Mouse (Mus musculus): ENCODE measurements at regions not wholly inside any gene's neighbourhood (a gene's known extent, or its start where the extent isn't known, plus 50 kb on each side); places are given as distances from the start of the nearest gene placed in this dataset.

- H3K4me2 ChIP-seq (ENCODE audit: low read depth): no peak overlapping the region
- 45% methylated on average over 13 of the region's 14 CpGs for WGBS
Measured at GRCm38 (mm10) chr5:148640523-148640922, 87.9 kb upstream of the Ubl3 start.

GRCm38 (mm10) chr5:148634919-148635356 lies 82.3 kb upstream of the Ubl3 start:
- DNase-seq (ENCODE audit: low spot score) (no peak), ATAC-seq (ENCODE audit: insufficient read depth, low FRiP score, low TSS enrichment) (no peak)
- no peak overlapping the region for H3K27ac ChIP-seq (ENCODE audit: low read depth, low read length)
- no peak overlapping the region for H3K9ac ChIP-seq (ENCODE audit: low read length)
- WGBS: 77% methylated on average over 11 of the region's 11 CpGs
- no peak overlapping the region for H3K4me2 ChIP-seq (ENCODE audit: low read depth)
- H3K4me3 ChIP-seq (ENCODE audit: low read depth, low read length): no peak overlapping the region
- H3K9me3 ChIP-seq (ENCODE audit: control insufficient read depth, low read length): no peaks in the 10 kb centered on the region
- no peaks in the 10 kb centered on the region for H3K36me3 ChIP-seq (ENCODE audit: control insufficient read depth, insufficient read depth, low read length)
- no peaks in the 10 kb centered on the region for H3K4me1 ChIP-seq (ENCODE audit: control insufficient read depth, insufficient read depth, low read length)
- H3K27me3 ChIP-seq (ENCODE audit: control insufficient read depth, insufficient read depth, low read length): no peaks in the 10 kb centered on the region

More at GRCm38 (mm10) chr5:148640523-148640922, 87.9 kb upstream of the Ubl3 start:
- no peak overlapping the region for H3K9ac ChIP-seq (ENCODE audit: low read length)
- DNase-seq (ENCODE audit: low spot score) (no peak), ATAC-seq (ENCODE audit: insufficient read depth, low FRiP score, low TSS enrichment) (no peak)
- no peak overlapping the region for H3K27ac ChIP-seq (ENCODE audit: low read depth, low read length)
- H3K36me3 ChIP-seq (ENCODE audit: control insufficient read depth, insufficient read depth, low read length): no peaks in the 10 kb centered on the region
- H3K4me3 ChIP-seq (ENCODE audit: low read depth, low read length): no peak overlapping the region
- H3K9me3 ChIP-seq (ENCODE audit: control insufficient read depth, low read length): no peaks in the 10 kb centered on the region
- H3K4me1 ChIP-seq (ENCODE audit: control insufficient read depth, insufficient read depth, low read length): no peaks in the 10 kb centered on the region
- H3K27me3 ChIP-seq (ENCODE audit: control insufficient read depth, insufficient read depth, low read length): no peaks in the 10 kb centered on the region

GRCm38 (mm10) chr5:148633999-148634398 lies 81.4 kb upstream of the Ubl3 start:
- ATAC-seq (ENCODE audit: insufficient read depth, low FRiP score, low TSS enrichment) (no peak), DNase-seq (ENCODE audit: low spot score) (no peak)
- Histone ChIP-seq H3K27ac (ENCODE audit: low read depth, low read length) (no peak overlapping the region), H3K9ac (ENCODE audit: low read length) (no peak overlapping the region), H3K4me3 (ENCODE audit: low read depth, low read length) (no peak overlapping the region), H3K9me3 (ENCODE audit: control insufficient read depth, low read length) (no peaks in the 10 kb centered on the region), H3K27me3 (ENCODE audit: control insufficient read depth, insufficient read depth, low read length) (no peaks in the 10 kb centered on the region), H3K4me2 (ENCODE audit: low read depth) (no peak overlapping the region), H3K36me3 (ENCODE audit: control insufficient read depth, insufficient read depth, low read length) (no peaks in the 10 kb centered on the region), H3K4me1 (ENCODE audit: control insufficient read depth, insufficient read depth, low read length) (no peaks in the 10 kb centered on the region)
- WGBS: 74% methylated on average over 5 of the region's 5 CpGs

- Histone ChIP-seq H3K36me3 (ENCODE audit: control insufficient read depth, insufficient read depth, low read length) (no peaks in the 10 kb centered on the region), H3K4me3 (ENCODE audit: low read depth, low read length) (no peak overlapping the region), H3K4me2 (ENCODE audit: low read depth) (no peak overlapping the region), H3K9me3 (ENCODE audit: control insufficient read depth, low read length) (no peaks in the 10 kb centered on the region), H3K27ac (ENCODE audit: low read depth, low read length) (no peak overlapping the region), H3K4me1 (ENCODE audit: control insufficient read depth, insufficient read depth, low read length) (no peaks in the 10 kb centered on the region), H3K27me3 (ENCODE audit: control insufficient read depth, insufficient read depth, low read length) (no peaks in the 10 kb centered on the region), H3K9ac (ENCODE audit: low read length) (0 out of 2 replicates have a peak overlapping the region, but pooled peaks have one; percentile 1)
- DNase-seq (ENCODE audit: low spot score) (no peak), ATAC-seq (ENCODE audit: insufficient read depth, low FRiP score, low TSS enrichment) (no peak)
- WGBS: 90% methylated on average over 6 of the region's 6 CpGs
Measured at GRCm38 (mm10) chr5:148633331-148633730, 80.7 kb upstream of the Ubl3 start.

GRCm38 (mm10) chr5:148632516-148633170 lies 80.1 kb upstream of the Ubl3 start:
- Histone ChIP-seq H3K9me3 (ENCODE audit: control insufficient read depth, low read length) (no peaks in the 10 kb centered on the region), H3K36me3 (ENCODE audit: control insufficient read depth, insufficient read depth, low read length) (no peaks in the 10 kb centered on the region), H3K4me1 (ENCODE audit: control insufficient read depth, insufficient read depth, low read length) (no peaks in the 10 kb centered on the region), H3K9ac (ENCODE audit: low read length) (no peak overlapping the region), H3K27ac (ENCODE audit: low read depth, low read length) (no peak overlapping the region), H3K27me3 (ENCODE audit: control insufficient read depth, insufficient read depth, low read length) (no peaks in the 10 kb centered on the region), H3K4me3 (ENCODE audit: low read depth, low read length) (no peak overlapping the region), H3K4me2 (ENCODE audit: low read depth) (no peak overlapping the region)
- ATAC-seq (ENCODE audit: insufficient read depth, low FRiP score, low TSS enrichment) (no peak), DNase-seq (ENCODE audit: low spot score) (no peak)
- WGBS: 85% methylated on average over 11 of the region's 11 CpGs

- Histone ChIP-seq H3K9me3 (ENCODE audit: control insufficient read depth, low read length) (no peaks in the 10 kb centered on the region), H3K4me3 (ENCODE audit: low read depth, low read length) (no peak overlapping the region), H3K36me3 (ENCODE audit: control insufficient read depth, insufficient read depth, low read length) (no peaks in the 10 kb centered on the region), H3K27ac (ENCODE audit: low read depth, low read length) (no peak overlapping the region), H3K9ac (ENCODE audit: low read length) (no peak overlapping the region), H3K4me1 (ENCODE audit: control insufficient read depth, insufficient read depth, low read length) (no peaks in the 10 kb centered on the region), H3K4me2 (ENCODE audit: low read depth) (no peak overlapping the region), H3K27me3 (ENCODE audit: control insufficient read depth, insufficient read depth, low read length) (no peaks in the 10 kb centered on the region)
- no peak for ATAC-seq (ENCODE audit: insufficient read depth, low FRiP score, low TSS enrichment)
- no peak for DNase-seq (ENCODE audit: low spot score)
- WGBS: 91% methylated on average over 5 of the region's 5 CpGs
Measured at GRCm38 (mm10) chr5:148631566-148631965, 79.0 kb upstream of the Ubl3 start.

- H3K36me3 ChIP-seq (ENCODE audit: control insufficient read depth, insufficient read depth, low read length): no peaks in the 10 kb centered on the region
- H3K27me3 ChIP-seq (ENCODE audit: control insufficient read depth, insufficient read depth, low read length): no peaks in the 10 kb centered on the region
- H3K4me1 ChIP-seq (ENCODE audit: control insufficient read depth, insufficient read depth, low read length): 0 out of 2 replicates have a peak, but pooled peaks cover 2% of the 10 kb centered on the region
- no peak overlapping the region for H3K27ac ChIP-seq (ENCODE audit: low read depth, low read length)
- no peaks in the 10 kb centered on the region for H3K9me3 ChIP-seq (ENCODE audit: control insufficient read depth, low read length)
- no peak overlapping the region for H3K4me3 ChIP-seq (ENCODE audit: low read depth, low read length)
- no peak for ATAC-seq (ENCODE audit: insufficient read depth, low FRiP score, low TSS enrichment)
- DNase-seq (ENCODE audit: low spot score): no peak
- 88% methylated on average over 5 of the region's 5 CpGs for WGBS
- no peak overlapping the region for H3K4me2 ChIP-seq (ENCODE audit: low read depth)
- H3K9ac ChIP-seq (ENCODE audit: low read length): no peak overlapping the region
Measured at GRCm38 (mm10) chr5:148626014-148626413, 73.4 kb upstream of the Ubl3 start.

GRCm38 (mm10) chr5:148624649-148625405 lies 72.2 kb upstream of the Ubl3 start:
- Histone ChIP-seq H3K27ac (ENCODE audit: low read depth, low read length) (no peak overlapping the region), H3K9me3 (ENCODE audit: control insufficient read depth, low read length) (no peaks in the 10 kb centered on the region), H3K36me3 (ENCODE audit: control insufficient read depth, insufficient read depth, low read length) (no peaks in the 10 kb centered on the region), H3K9ac (ENCODE audit: low read length) (no peak overlapping the region), H3K4me1 (ENCODE audit: control insufficient read depth, insufficient read depth, low read length) (0 out of 2 replicates have a peak, but pooled peaks cover 2% of the 10 kb centered on the region), H3K4me2 (ENCODE audit: low read depth) (no peak overlapping the region), H3K4me3 (ENCODE audit: low read depth, low read length) (no peak overlapping the region), H3K27me3 (ENCODE audit: control insufficient read depth, insufficient read depth, low read length) (no peaks in the 10 kb centered on the region)
- ATAC-seq (ENCODE audit: insufficient read depth, low FRiP score, low TSS enrichment) (peak; percentile 75), DNase-seq (ENCODE audit: low spot score) (peak; percentile 47)
- WGBS: 61% methylated on average over 21 of the region's 21 CpGs

Measured in neural tube, embryonic 11.5 days (tissue).